Mouse (Mus musculus): ENCODE data around the gene Zkscan6. TPM values are rescaled to one million over a fixed set of nuclear protein-coding genes. Genes with fewer than 3 reads are reported as not detected.

The Zkscan6 gene
- polyA plus RNA-seq, 1 experiment from 2014 or later: 12.0 TPM

DNA sequence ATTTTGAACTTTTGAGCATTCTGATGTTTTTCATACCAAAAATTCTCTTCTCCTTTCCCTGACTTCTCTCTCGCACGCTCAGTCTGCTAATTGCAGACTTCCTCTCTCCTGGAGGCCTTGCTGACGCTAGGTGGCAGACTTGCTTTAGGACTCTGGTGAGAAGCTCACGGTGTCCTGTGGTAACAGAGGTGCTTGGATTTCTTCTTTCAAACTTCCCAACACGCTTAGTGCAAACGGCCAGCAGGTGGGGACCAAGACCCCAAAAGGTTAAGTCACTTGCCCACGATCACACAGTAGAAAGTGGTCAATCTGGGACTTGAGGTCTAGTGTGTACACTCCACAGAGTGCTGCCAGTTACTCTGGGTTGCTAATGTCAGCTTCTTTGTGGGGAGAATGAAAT, 13.9 kb downstream of the Zkscan6 start:
- no peak for DNase-seq (ENCODE audit: low spot score)
- no peak overlapping the region for H3K27ac ChIP-seq
- no peak overlapping the region for H3K4me3 ChIP-seq
- no peaks in the 10 kb centered on the region for H3K9me3 ChIP-seq
- H3K27me3 ChIP-seq (ENCODE audit: insufficient read depth, poor library complexity, severe bottlenecking): no peaks in the 10 kb centered on the region
- 15% methylated on average over 7 of the region's 7 CpGs for WGBS
- no peaks in the 10 kb centered on the region for H3K4me1 ChIP-seq
- peaks cover 50% of the 10 kb centered on the region for H3K36me3 ChIP-seq

DNA sequence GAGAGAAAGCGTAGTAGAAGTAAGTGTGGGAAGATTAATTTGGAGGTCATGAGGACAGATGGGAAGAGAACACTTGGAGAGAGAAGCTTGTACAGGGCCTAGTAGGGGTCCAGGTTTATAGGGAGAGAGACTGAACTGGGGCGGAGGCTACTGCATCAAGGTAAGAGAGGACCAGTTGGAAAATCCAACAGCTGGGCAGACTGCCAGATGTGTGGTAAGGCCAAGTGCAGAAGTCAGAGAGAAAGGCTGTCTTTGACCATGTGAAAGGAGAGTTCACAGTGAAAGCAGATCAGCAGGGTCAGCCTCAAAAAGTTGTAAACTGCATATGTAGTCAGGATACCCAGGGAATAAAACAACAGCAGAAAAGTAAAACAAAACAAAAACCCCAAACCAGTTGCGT, 17.6 kb downstream of the Zkscan6 start:
- WGBS: 90% methylated on average over 3 of the region's 3 CpGs
- peaks cover 60% of the 10 kb centered on the region for H3K36me3 ChIP-seq

DNA sequence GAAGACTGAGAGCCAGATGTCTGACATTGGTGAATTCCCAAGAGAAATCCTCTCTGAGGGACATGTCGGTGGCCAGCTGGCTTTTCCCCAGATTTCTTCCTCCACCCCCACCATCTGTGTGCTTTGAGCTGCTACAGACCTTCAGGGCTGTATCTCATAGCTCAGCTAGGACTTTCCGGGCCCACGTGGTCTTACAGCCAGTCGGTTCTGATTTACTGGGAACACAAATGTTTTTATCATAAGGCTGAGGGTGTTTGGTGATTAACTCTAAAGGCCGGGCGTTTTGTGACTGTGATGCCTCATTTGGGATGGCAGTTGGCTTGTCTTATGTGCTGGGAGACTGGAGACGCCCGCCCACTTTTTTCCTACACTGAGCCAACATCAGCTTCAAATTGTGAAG, 32.0 kb downstream of the Zkscan6 start:
- peaks cover 6% of the 10 kb centered on the region; the same call in 1 of the 2 replicates for H3K4me1 ChIP-seq
- H3K4me3 ChIP-seq: no peak overlapping the region
- peaks cover 3% of the 10 kb centered on the region; the same call in 1 of the 2 replicates for H3K36me3 ChIP-seq
- H3K27ac ChIP-seq: no peak overlapping the region
- DNase-seq (ENCODE audit: low spot score): no peak
- 64% methylated on average over 8 of the region's 8 CpGs for WGBS
- no peaks in the 10 kb centered on the region for H3K9me3 ChIP-seq
- H3K27me3 ChIP-seq (ENCODE audit: insufficient read depth, poor library complexity, severe bottlenecking): no peaks in the 10 kb centered on the region

More for the DNA sequence above, 17.6 kb downstream of the Zkscan6 start:
- no peaks in the 10 kb centered on the region for H3K27me3 ChIP-seq (ENCODE audit: insufficient read depth, poor library complexity, severe bottlenecking)
- DNase-seq (ENCODE audit: low spot score): no peak
- no peaks in the 10 kb centered on the region for H3K9me3 ChIP-seq
- H3K4me1 ChIP-seq: no peaks in the 10 kb centered on the region
- no peak overlapping the region for H3K4me3 ChIP-seq
- H3K27ac ChIP-seq: no peak overlapping the region

DNA sequence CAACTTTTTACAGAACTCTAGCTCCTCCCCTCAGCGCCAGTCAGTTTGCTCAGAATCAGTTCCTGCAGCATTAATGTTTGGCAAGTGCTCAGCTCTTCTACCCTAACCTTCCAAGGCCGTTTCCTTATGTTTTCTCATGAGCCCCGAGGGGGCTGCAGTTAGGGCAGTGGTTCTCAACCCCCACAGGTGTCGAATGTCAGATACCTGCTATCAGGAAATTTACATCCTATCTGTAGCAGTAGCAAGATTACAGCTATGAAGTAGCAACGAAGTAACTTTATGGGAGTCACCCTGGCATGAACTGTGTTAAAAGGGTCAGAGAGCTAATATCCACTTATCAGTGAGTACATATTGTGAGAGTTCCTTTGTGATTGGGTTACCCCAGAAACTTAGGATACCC, 39.5 kb downstream of the Zkscan6 start:
- H3K27me3 ChIP-seq (ENCODE audit: insufficient read depth, poor library complexity, severe bottlenecking): no peaks in the 10 kb centered on the region
- no peaks in the 10 kb centered on the region for H3K36me3 ChIP-seq
- no peak overlapping the region for H3K27ac ChIP-seq
- WGBS: 48% methylated on average over 5 of the region's 5 CpGs
- H3K4me3 ChIP-seq: no peak overlapping the region
- H3K9me3 ChIP-seq: no peaks in the 10 kb centered on the region
- DNase-seq (ENCODE audit: low spot score): no peak
- no peaks in the 10 kb centered on the region for H3K4me1 ChIP-seq

DNA sequence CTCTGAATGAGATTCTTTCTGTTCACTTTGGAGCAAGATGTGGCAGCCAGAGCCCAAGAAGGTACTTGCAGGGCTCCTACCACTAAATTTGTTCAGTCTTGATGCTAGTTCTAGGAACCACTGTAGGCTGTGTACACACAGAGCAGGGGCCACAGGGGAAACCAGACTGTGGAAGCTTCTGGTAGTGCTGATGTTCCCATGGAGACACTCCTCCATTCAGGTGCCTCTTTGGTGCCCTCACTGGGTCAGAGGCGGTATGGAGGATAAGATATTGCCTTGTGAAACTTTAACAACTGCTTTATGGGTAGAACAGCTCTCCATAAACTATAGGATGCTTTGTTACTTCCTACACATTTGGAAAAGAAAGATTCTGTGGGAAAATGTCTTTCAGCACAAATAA, 45.1 kb downstream of the Zkscan6 start:
- Histone ChIP-seq H3K36me3 (no peaks in the 10 kb centered on the region), H3K9me3 (no peaks in the 10 kb centered on the region), H3K27me3 (ENCODE audit: insufficient read depth, poor library complexity, severe bottlenecking) (no peaks in the 10 kb centered on the region), H3K27ac (no peak overlapping the region), H3K4me3 (no peak overlapping the region), H3K4me1 (no peaks in the 10 kb centered on the region)
- no peak for DNase-seq (ENCODE audit: low spot score)
- 17% methylated on average over 1 of the region's 1 CpGs for WGBS

DNA sequence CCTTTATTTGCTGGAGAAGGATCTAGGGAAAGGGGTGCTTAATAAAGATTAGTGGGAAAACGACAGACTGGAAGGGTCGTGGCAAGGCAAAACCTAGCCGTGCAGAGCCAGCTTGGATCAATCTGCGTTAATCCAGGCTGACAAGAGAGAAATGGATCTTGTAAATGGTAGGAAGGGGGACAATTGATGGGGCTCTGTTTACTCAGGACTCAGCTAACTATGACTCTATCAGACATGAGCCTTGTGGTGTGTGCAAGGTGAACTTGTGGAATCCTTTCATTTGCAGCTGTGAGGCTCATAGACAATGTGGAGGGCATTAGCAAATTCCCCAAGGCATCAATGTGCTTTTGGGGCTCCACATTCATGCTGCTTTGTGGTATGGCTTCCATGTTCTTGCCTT, 54.5 kb downstream of the Zkscan6 start:
- Histone ChIP-seq H3K27ac (no peak overlapping the region), H3K9me3 (no peaks in the 10 kb centered on the region), H3K4me1 (no peaks in the 10 kb centered on the region), H3K4me3 (no peak overlapping the region), H3K27me3 (ENCODE audit: insufficient read depth, poor library complexity, severe bottlenecking) (no peaks in the 10 kb centered on the region), H3K36me3 (no peaks in the 10 kb centered on the region)
- WGBS: 60% methylated on average over 4 of the region's 4 CpGs
- no peak for DNase-seq (ENCODE audit: low spot score)

DNA sequence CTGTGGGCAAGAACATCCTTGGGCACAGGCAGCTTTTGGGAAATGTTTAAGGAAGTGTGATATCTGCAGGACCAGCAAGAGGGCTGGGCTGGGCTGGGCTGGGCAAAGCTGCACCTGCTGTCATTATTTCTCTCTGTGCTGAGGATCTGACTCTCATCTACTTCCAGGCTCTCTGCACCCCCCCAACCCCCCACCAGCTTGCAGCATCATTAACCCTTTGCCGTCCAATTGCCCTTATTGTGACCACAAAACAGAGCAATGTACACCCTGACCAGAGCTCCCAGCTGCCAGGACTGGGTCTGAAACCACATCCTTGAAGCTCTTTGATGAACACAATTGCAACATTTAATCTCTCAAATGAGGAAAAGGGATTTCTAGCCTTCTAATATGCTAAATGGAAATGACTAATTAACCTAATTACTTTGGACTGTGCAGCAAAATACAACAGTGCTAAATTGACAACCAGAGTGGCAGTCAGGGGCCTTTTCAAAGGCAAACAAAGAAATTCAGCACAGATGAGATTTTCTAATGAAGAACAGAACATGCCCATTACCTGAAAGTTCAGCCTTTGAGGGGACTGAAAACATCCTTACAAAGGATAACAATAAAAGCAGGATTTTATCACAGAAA, 70.3 kb downstream of the Zkscan6 start:
- H3K4me1 ChIP-seq: no peaks in the 10 kb centered on the region
- no peaks in the 10 kb centered on the region for H3K27me3 ChIP-seq (ENCODE audit: insufficient read depth, poor library complexity, severe bottlenecking)
- no peak overlapping the region for H3K4me3 ChIP-seq
- no peaks in the 10 kb centered on the region for H3K9me3 ChIP-seq
- H3K27ac ChIP-seq: no peak overlapping the region
- no peaks in the 10 kb centered on the region for H3K36me3 ChIP-seq
- no peak for DNase-seq (ENCODE audit: low spot score)
- 79% methylated on average over 1 of the region's 1 CpGs for WGBS

Other genes with a start within 250 kb of the Zkscan6 start
- gene Map2k4, start 18.9 kb upstream of the Zkscan6 start, polyA plus RNA-seq (2016; fragmentation: Nextera tagmentation; extraction: Ambion mirVana): 70.3 and 71.2 TPM in 2 replicates